Mouse (Mus musculus) limb, embryonic 11.5 days (tissue): Measurements from ENCODE around the gene Abcd1. TPM values are rescaled to one million over a fixed set of nuclear protein-coding genes. Genes with fewer than 3 reads are reported as not detected.
A peak's percentile ranks its signal among the peaks of the same experiment; 100 is the strongest.

ENCODE experiments used
- ATAC-seq: fragments of 200-750 bp; cut with Nextera tagmentation; 2 replicates; pipeline ENCODE4 v1.8.0; 2017; ENCODE audit warnings: low read depth; ENCODE audit not compliant: insufficient number of reproducible peaks, low FRiP score, low TSS enrichment
- DNase-seq: peaks from one replicate; pipeline ENCODE4 v3.0.0-alpha.2; 2015; ENCODE audit warnings: low spot score
- H3K27ac ChIP-seq: fragments of 300-500 bp; sonication (generic); replicated peaks from 2 replicates; pipeline ENCODE4 v1.5.1; 2014; ENCODE audit warnings: low read depth, mild to moderate bottlenecking, low read length
- H3K27me3 ChIP-seq: fragments of 300-500 bp; sonication (generic); 2 replicates; pipeline ENCODE4 v1.6.1; 2014; ENCODE audit warnings: mild to moderate bottlenecking, low read length, mixed read lengths; ENCODE audit not compliant: control insufficient read depth, insufficient read depth
- H3K36me3 ChIP-seq: fragments of 300-500 bp; sonication (generic); 2 replicates; pipeline ENCODE4 v1.6.1; 2014; ENCODE audit warnings: mild to moderate bottlenecking, low read length, moderate library complexity, mixed read lengths; ENCODE audit not compliant: control insufficient read depth, insufficient read depth
- H3K4me1 ChIP-seq: fragments of 300-500 bp; sonication (generic); 2 replicates; pipeline ENCODE4 v1.6.1; 2014; ENCODE audit warnings: low read length, mixed read lengths; ENCODE audit not compliant: control insufficient read depth, insufficient read depth
- H3K4me2 ChIP-seq: fragments of 300-500 bp; sonication (generic); 2 replicates; pipeline ENCODE4 v1.6.1; 2014; ENCODE audit warnings: low read depth, mild to moderate bottlenecking, moderate library complexity; ENCODE audit not compliant: severe bottlenecking
- H3K4me3 ChIP-seq: fragments of 300-500 bp; sonication (generic); 2 replicates; pipeline ENCODE4 v1.5.1; 2014; ENCODE audit warnings: low read depth, low read length
- H3K9ac ChIP-seq: fragments of 300-500 bp; sonication (generic); 2 replicates; pipeline ENCODE4 v1.6.1; 2014; ENCODE audit warnings: mild to moderate bottlenecking, low read length
- H3K9me3 ChIP-seq: fragments of 300-500 bp; sonication (generic); 2 replicates; pipeline ENCODE4 v1.6.1; 2016; ENCODE audit warnings: low read length; ENCODE audit not compliant: control insufficient read depth
- WGBS: fragments of 180-500 bp; shearing (Covaris S2); extraction: QIAGEN DNeasy Blood & Tissue Kit; methylation state at CpG from one replicate; pipeline ENCODE4 v1.1.7; 2014; 5-methylcytosine and 5-hydroxymethylcytosine counted together
- polyA plus RNA-seq: library from polyadenylated mRNA; unstranded; fragments of >200 nt; fragmentation: Nextera tagmentation; extraction: Ambion mirVana; gene quantifications from 2 replicates; pipeline ENCODE4 v1.2.1, GENCODE M21; 2014

Abcd1 gene
- polyA plus RNA-seq, 1 experiment from 2014 or later = 10.0 TPM

- H3K27ac ChIP-seq = peak overlapping the region; percentile 59; the same call in 1 of the 2 replicates
- no peak for DNase-seq
- ATAC-seq = peak; percentile 48; the same call in 1 of the 2 replicates
Observed at GRCm38 (mm10) chrX:73787225-73787558, 70.8 kb downstream of the Abcd1 start.

More at GRCm38 (mm10) chrX:73787225-73787558, 70.8 kb downstream of the Abcd1 start:
- H3K9me3 ChIP-seq = no peaks in the 10 kb centered on the region
- peak overlapping the region; percentile 61 for H3K4me2 ChIP-seq
- no peaks in the 10 kb centered on the region; the same call in 1 of the 2 replicates for H3K36me3 ChIP-seq
- no peaks in the 10 kb centered on the region for H3K4me1 ChIP-seq
- WGBS = 21% methylated on average over 22 of the region's 22 CpGs
- H3K9ac ChIP-seq = peak overlapping the region; percentile 63
- peak overlapping the region; percentile 54 for H3K4me3 ChIP-seq
- H3K27me3 ChIP-seq = 0 out of 2 replicates have a peak, but pooled peaks cover 2% of the 10 kb centered on the region

Other genes with a start within 250 kb of the Abcd1 start
- gene Bgn, start 233.0 kb upstream of the Abcd1 start, polyA plus RNA-seq = 22.0 and 23.1 TPM in 2 replicates
- gene Atp2b3, start 213.5 kb upstream of the Abcd1 start, polyA plus RNA-seq = 0.04 and 0.11 TPM in 2 replicates
- 22.0 and 28.4 TPM in 2 replicates for gene Dusp9, start 77.2 kb upstream of the Abcd1 start, polyA plus RNA-seq
- 12.3 and 13.1 TPM in 2 replicates for gene Pnck, start 56.5 kb upstream of the Abcd1 start, polyA plus RNA-seq
- gene Slc6a8, start 43.4 kb upstream of the Abcd1 start, polyA plus RNA-seq = 7.7 and 8.3 TPM in 2 replicates
- 162 and 164 TPM in 2 replicates for gene Bcap31, start 422 bp upstream of the Abcd1 start, polyA plus RNA-seq
- gene Plxnb3, start 40.5 kb downstream of the Abcd1 start, polyA plus RNA-seq = 0.17 TPM in 1 of 2 replicates, not detected in the other
- gene Srpk3, start 57.8 kb downstream of the Abcd1 start, polyA plus RNA-seq = 2.5 and 3.3 TPM in 2 replicates
- gene Idh3g, start 70.3 kb downstream of the Abcd1 start, polyA plus RNA-seq = 185 and 186 TPM in 2 replicates
- gene Ssr4, start 70.4 kb downstream of the Abcd1 start, polyA plus RNA-seq = 122 and 124 TPM in 2 replicates
- gene Pdzd4, start 108.4 kb downstream of the Abcd1 start, polyA plus RNA-seq = 0.73 and 1.1 TPM in 2 replicates
- 0.21 and 0.35 TPM in 2 replicates for gene Avpr2, start 175.5 kb downstream of the Abcd1 start, polyA plus RNA-seq
- gene L1cam, start 179.5 kb downstream of the Abcd1 start, polyA plus RNA-seq = 0.85 and 1.2 TPM in 2 replicates
- gene Arhgap4, start 205.3 kb downstream of the Abcd1 start, polyA plus RNA-seq = 2.0 and 2.3 TPM in 2 replicates
- 156 and 159 TPM in 2 replicates for gene Naa10, start 205.3 kb downstream of the Abcd1 start, polyA plus RNA-seq
- gene Renbp, start 214.3 kb downstream of the Abcd1 start, polyA plus RNA-seq = 9.8 and 13.2 TPM in 2 replicates
- gene Hcfc1, start 249.8 kb downstream of the Abcd1 start, polyA plus RNA-seq = 84.0 and 85.5 TPM in 2 replicates